Mouse (Mus musculus): Measurements from ENCODE around the gene Fscn2. TPM values are rescaled to one million over a fixed set of nuclear protein-coding genes. Genes with fewer than 3 reads are reported as not detected.

Gene Fscn2
- polyA plus RNA-seq, 1 experiment: not detected

DNA sequence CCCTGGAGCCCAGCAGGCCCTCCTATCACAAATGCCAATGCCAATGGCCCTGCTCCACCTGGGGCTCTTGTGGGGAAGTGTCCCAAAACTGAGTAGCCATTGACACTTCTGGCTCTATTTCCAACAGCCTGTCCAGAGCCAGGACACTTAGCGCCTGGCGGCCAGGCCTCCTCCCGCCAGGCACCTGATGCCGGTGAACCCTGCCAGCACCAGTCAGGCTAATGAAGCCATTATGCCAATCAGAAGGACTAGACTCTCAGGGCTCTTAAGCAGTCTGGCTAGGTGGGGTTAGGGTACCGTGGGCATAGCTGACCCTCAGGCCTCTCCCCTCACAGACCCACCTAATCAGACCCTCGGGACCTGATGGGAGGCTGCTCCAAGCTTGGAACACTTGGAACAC is 1.9 kb upstream of the Fscn2 start:
- no peak overlapping the region for H3K27ac ChIP-seq (ENCODE audit: control insufficient read depth, insufficient read depth, low read depth, low read length, poor library complexity)
- H3K4me1 ChIP-seq (ENCODE audit: control insufficient read depth, insufficient read depth, low read length): peaks cover 3% of the 10 kb centered on the region; the same call in 1 of the 2 replicates
- no peak overlapping the region for H3K4me3 ChIP-seq (replicated peaks; ENCODE audit: control insufficient read depth, low read depth, low read length)
- TF ChIP-seq POLR2A (IDR thresholded peaks at IDR 0.05; ENCODE audit: borderline replicate concordance, control insufficient read depth, low read depth, low read length) (no peak), CTCF (IDR thresholded peaks at IDR 0.05; ENCODE audit: control insufficient read depth, insufficient read depth, low read length) (no peak)
- WGBS: 88% methylated on average over 6 of the region's 6 CpGs

DNA sequence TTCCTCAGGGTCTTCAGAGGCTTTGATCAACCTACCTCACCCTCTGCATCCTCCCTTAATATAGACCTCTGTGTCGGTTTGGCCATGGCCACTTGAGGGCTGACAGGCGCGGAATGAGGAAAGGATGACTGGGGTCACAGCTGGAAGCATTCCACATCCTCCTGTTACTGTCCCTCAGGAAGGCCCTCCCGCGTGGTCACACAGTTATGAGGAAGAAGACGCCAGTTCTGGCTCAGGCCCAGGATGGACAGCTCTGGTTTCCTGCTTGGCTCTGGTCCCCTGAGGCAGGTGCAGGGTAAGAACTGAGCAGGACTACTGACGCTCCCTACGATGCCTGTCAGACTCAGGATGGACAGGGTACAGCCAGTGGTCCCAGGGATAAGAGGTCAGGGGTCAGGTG is 1.3 kb upstream of the Fscn2 start:
- no peak for TF ChIP-seq CTCF (IDR thresholded peaks at IDR 0.05; ENCODE audit: control insufficient read depth, insufficient read depth, low read length)
- no peak for TF ChIP-seq POLR2A (IDR thresholded peaks at IDR 0.05; ENCODE audit: borderline replicate concordance, control insufficient read depth, low read depth, low read length)
- WGBS: 20% methylated on average over 8 of the region's 8 CpGs
- Histone ChIP-seq H3K4me3 (replicated peaks; ENCODE audit: control insufficient read depth, low read depth, low read length) (no peak overlapping the region), H3K4me1 (ENCODE audit: control insufficient read depth, insufficient read depth, low read length) (no peaks in the 10 kb centered on the region; the same call in 1 of the 2 replicates), H3K27ac (ENCODE audit: control insufficient read depth, insufficient read depth, low read depth, low read length, poor library complexity) (no peak overlapping the region)

DNA sequence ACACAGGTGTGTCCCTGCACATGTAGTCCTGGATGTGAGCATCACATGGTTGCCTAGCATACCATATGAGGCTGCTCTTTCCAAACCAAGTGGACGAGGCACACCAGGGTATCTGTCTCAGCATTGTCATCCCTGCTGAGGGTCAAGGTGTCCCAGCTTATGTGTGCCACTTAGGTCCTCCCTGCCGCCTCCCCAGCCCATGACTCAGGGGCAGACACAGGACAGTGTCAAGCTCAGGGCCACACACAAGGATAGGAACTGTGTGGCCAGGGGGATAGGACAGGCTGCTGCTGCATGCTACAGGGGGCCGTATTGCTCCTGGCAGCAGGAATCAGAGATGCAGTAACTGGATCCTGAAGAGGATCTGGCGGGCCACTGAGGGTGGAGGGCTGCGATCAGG is 579 bp upstream of the Fscn2 start:
- 87% methylated on average over 5 of the region's 5 CpGs for WGBS
- Histone ChIP-seq H3K27ac (ENCODE audit: control insufficient read depth, insufficient read depth, low read depth, low read length, poor library complexity) (no peak overlapping the region), H3K4me1 (ENCODE audit: control insufficient read depth, insufficient read depth, low read length) (no peaks in the 10 kb centered on the region; the same call in 1 of the 2 replicates), H3K4me3 (replicated peaks; ENCODE audit: control insufficient read depth, low read depth, low read length) (no peak overlapping the region)
- no peak for TF ChIP-seq POLR2A (IDR thresholded peaks at IDR 0.05; ENCODE audit: borderline replicate concordance, control insufficient read depth, low read depth, low read length)
- TF ChIP-seq CTCF (IDR thresholded peaks at IDR 0.05; ENCODE audit: control insufficient read depth, insufficient read depth, low read length): no peak

DNA sequence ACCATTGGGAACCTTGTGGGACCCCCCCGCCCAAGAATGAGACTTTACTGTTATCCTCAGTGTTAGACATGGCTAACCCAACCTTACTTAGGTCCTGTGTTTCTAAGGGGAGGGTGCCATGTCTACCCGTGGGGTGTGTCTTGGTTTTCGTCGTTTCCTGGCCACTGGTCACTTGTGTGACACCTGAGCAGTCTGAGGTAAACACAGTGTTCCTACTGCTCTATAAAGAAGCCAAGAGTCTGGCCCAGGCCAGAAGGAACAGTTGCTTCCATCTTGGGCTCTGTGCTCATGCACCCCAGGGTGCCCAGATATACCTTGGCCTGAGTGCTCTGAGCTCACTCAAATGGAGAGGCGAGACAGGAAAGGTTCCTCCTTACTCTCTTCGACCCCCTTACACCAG is 1.6 kb downstream of the Fscn2 start:
- no peak overlapping the region for H3K4me3 ChIP-seq (replicated peaks; ENCODE audit: control insufficient read depth, low read depth, low read length)
- H3K4me1 ChIP-seq (ENCODE audit: control insufficient read depth, insufficient read depth, low read length): no peaks in the 10 kb centered on the region; the same call in 1 of the 2 replicates
- 77% methylated on average over 6 of the region's 6 CpGs for WGBS

DNA sequence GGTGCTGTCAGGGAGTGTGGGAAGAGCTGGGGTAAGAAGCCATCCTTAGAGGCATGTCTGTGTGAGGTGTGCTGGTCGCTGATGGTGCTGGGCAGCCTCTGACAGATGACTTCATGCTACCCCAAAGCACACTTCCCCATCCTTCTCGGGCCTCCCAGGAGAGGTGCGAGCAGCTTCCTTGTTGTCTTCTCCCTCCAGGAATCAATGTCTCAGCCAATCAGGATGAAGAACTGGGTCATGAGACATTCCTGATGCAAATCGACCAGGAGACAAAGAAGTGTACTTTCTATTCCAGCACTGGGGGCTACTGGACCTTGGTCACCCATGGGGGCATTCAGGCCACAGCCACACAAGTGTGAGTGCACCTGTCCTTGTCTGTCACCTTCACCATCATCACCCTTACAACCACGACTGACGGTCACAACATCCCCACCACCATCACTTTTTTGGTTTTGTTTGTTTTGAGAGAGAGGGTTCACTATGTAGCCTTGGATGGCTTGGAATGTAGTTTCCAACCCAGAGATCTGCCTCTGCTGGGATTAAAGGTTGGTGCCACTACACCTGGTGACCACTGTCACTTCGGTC is 5.2 kb downstream of the Fscn2 start:
- Histone ChIP-seq H3K27ac (ENCODE audit: control insufficient read depth, insufficient read depth, low read depth, low read length, poor library complexity) (no peak overlapping the region), H3K4me1 (ENCODE audit: control insufficient read depth, insufficient read depth, low read length) (no peaks in the 10 kb centered on the region; the same call in 1 of the 2 replicates), H3K4me3 (replicated peaks; ENCODE audit: control insufficient read depth, low read depth, low read length) (no peak overlapping the region)
- 44% methylated on average over 7 of the region's 7 CpGs for WGBS
- TF ChIP-seq CTCF (IDR thresholded peaks at IDR 0.05; ENCODE audit: control insufficient read depth, insufficient read depth, low read length) (no peak), POLR2A (IDR thresholded peaks at IDR 0.05; ENCODE audit: borderline replicate concordance, control insufficient read depth, low read depth, low read length) (no peak)

More for the DNA sequence above, 1.6 kb downstream of the Fscn2 start:
- TF ChIP-seq POLR2A (IDR thresholded peaks at IDR 0.05; ENCODE audit: borderline replicate concordance, control insufficient read depth, low read depth, low read length) (no peak), CTCF (IDR thresholded peaks at IDR 0.05; ENCODE audit: control insufficient read depth, insufficient read depth, low read length) (no peak)
- H3K27ac ChIP-seq (ENCODE audit: control insufficient read depth, insufficient read depth, low read depth, low read length, poor library complexity): no peak overlapping the region

DNA sequence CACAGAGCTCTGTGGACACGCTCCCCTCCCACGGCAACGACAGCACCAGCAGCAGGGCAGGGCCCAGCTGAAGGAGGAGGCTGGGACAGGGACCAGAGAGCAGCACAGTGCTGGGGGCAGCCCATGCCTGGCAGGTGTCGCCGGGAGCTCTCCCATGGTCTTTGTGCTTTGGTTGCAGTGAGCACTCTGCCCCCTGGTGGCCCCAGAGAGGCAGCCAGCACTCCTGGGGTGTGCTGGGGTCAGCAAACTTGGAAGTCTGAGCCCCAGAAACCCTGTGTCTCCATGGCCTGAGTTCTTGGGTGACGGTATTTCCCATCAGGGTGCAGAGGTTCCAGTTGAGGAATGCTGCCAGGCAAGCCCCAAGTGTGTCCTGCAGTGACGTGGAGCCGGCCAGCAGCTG is 8.3 kb downstream of the Fscn2 start:
- WGBS: 48% methylated on average over 8 of the region's 8 CpGs
- TF ChIP-seq CTCF (IDR thresholded peaks at IDR 0.05; ENCODE audit: control insufficient read depth, insufficient read depth, low read length) (peak; percentile 83), POLR2A (IDR thresholded peaks at IDR 0.05; ENCODE audit: borderline replicate concordance, control insufficient read depth, low read depth, low read length) (peak; percentile 24; the same call in 1 of the 2 replicates)
- H3K27ac ChIP-seq (ENCODE audit: control insufficient read depth, insufficient read depth, low read depth, low read length, poor library complexity): no peak overlapping the region
- H3K4me1 ChIP-seq (ENCODE audit: control insufficient read depth, insufficient read depth, low read length): no peaks in the 10 kb centered on the region; the same call in 1 of the 2 replicates
- no peak overlapping the region for H3K4me3 ChIP-seq (replicated peaks; ENCODE audit: control insufficient read depth, low read depth, low read length)

DNA sequence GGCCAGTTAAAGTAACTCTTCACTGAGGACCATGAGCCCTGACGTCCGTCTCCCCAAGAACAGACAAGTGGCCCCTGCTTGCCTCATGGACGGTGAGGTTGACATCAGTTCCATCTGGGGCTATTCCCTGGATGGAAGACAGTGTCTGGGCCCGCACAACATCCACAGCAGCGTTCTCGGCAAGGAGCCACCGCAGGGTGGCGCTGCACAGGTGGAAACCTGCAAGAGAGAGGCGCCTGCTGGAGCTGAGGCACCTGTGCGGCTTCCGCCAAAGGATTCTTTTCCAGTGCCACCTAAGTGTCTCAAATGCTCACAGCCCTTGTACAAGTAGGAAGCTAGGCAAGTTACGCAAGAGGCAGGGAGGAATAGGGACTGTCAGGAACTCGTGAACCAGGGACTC is 11.7 kb downstream of the Fscn2 start:
- Histone ChIP-seq H3K27ac (ENCODE audit: control insufficient read depth, insufficient read depth, low read depth, low read length, poor library complexity) (no peak overlapping the region), H3K4me3 (replicated peaks; ENCODE audit: control insufficient read depth, low read depth, low read length) (no peak overlapping the region), H3K4me1 (ENCODE audit: control insufficient read depth, insufficient read depth, low read length) (no peaks in the 10 kb centered on the region; the same call in 1 of the 2 replicates)
- TF ChIP-seq CTCF (IDR thresholded peaks at IDR 0.05; ENCODE audit: control insufficient read depth, insufficient read depth, low read length) (no peak), POLR2A (IDR thresholded peaks at IDR 0.05; ENCODE audit: borderline replicate concordance, control insufficient read depth, low read depth, low read length) (no peak)
- WGBS: 81% methylated on average over 13 of the region's 13 CpGs

DNA sequence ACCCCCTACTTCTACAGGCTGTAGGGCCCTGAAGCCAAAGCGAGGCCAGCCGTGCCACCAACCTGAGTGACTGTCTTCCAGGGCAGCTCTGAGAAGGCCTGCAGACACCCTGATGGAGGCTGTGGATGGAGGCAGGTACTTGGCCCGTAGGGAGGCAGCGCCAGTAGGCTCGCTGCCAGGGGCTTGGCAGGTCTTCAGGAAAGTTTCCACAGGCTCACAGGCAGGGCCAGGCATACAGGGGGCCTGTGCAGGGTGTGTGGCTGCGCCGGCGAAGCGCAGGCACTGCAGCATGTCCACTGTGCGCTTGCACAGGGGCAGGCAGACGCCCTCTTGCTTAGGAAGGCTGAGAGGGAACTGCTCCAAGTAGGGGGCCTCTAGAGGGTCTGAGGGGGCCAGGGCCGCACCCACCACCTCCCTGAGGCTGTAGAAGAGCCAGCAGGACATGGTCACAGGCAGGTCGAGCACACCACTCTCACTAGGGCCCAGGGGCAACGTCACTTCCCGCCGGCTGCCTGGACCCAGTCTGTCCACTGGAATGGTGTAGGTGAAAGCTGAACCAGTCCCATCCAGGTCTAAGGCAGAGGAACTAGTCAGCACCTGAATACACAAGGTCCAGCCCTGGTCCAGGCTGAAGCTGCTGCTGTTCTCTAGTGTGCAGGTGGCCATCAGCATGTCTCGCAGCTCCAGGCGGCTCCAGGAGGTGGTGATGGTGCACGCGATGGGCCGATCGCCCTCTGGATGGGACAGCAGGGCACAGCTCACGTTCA is 12.7 kb downstream of the Fscn2 start:
- Histone ChIP-seq H3K4me3 (replicated peaks; ENCODE audit: control insufficient read depth, low read depth, low read length) (no peak overlapping the region), H3K27ac (ENCODE audit: control insufficient read depth, insufficient read depth, low read depth, low read length, poor library complexity) (no peak overlapping the region), H3K4me1 (ENCODE audit: control insufficient read depth, insufficient read depth, low read length) (no peaks in the 10 kb centered on the region; the same call in 1 of the 2 replicates)
- WGBS: 87% methylated on average over 23 of the region's 23 CpGs
- TF ChIP-seq CTCF (IDR thresholded peaks at IDR 0.05; ENCODE audit: control insufficient read depth, insufficient read depth, low read length): no peak
- TF ChIP-seq POLR2A (IDR thresholded peaks at IDR 0.05; ENCODE audit: borderline replicate concordance, control insufficient read depth, low read depth, low read length): no peak

All from bone marrow, adult 2 months (tissue).